Mouse (Mus musculus) embryonic facial prominence, embryonic 12.5 days (tissue): ENCODE measurements around the gene Cops9. TPM values are rescaled to one million over a fixed set of nuclear protein-coding genes. Genes with fewer than 3 reads are reported as not detected.

ENCODE experiments used
- ATAC-seq: fragments of 200-750 bp; cut with Nextera tagmentation; 2 replicates; pipeline ENCODE4 v1.8.0; 2017; ENCODE audit not compliant: insufficient number of reproducible peaks, insufficient read depth, low FRiP score, low TSS enrichment
- H3K27ac ChIP-seq: fragments of 300-500 bp; sonication (generic); 2 replicates; pipeline ENCODE4 v1.5.1; 2016; ENCODE audit warnings: mild to moderate bottlenecking
- H3K27me3 ChIP-seq: fragments of 300-500 bp; sonication (generic); 2 replicates; pipeline ENCODE4 v1.6.1; 2016; ENCODE audit warnings: mild to moderate bottlenecking, moderate library complexity
- H3K36me3 ChIP-seq: fragments of 300-500 bp; sonication (generic); 2 replicates; pipeline ENCODE4 v1.6.1; 2016; ENCODE audit warnings: mild to moderate bottlenecking
- H3K4me1 ChIP-seq: fragments of 300-500 bp; sonication (generic); 2 replicates; pipeline ENCODE4 v1.6.1; 2016
- H3K4me2 ChIP-seq: fragments of 300-500 bp; sonication (generic); replicated peaks from 2 replicates; pipeline ENCODE4 v1.6.1; 2016; ENCODE audit warnings: mild to moderate bottlenecking, moderate library complexity
- H3K4me3 ChIP-seq: fragments of 300-500 bp; sonication (generic); 2 replicates; pipeline ENCODE4 v1.5.1; 2016; ENCODE audit warnings: mild to moderate bottlenecking
- H3K9ac ChIP-seq: fragments of 300-500 bp; sonication (generic); 2 replicates; pipeline ENCODE4 v1.6.1; 2016; ENCODE audit warnings: mild to moderate bottlenecking, moderate library complexity
- H3K9me3 ChIP-seq: fragments of 300-500 bp; sonication (generic); 2 replicates; pipeline ENCODE4 v1.6.1; 2016; ENCODE audit warnings: mild to moderate bottlenecking, moderate library complexity
- WGBS: fragments of 180-500 bp; shearing (Covaris S2); methylation state at CpG from one replicate; pipeline ENCODE4 v1.1.7; 2016; 5-methylcytosine and 5-hydroxymethylcytosine counted together
- polyA plus RNA-seq: library from polyadenylated mRNA; unstranded; fragments of >200 nt; fragmentation: Nextera tagmentation; extraction: Ambion mirVana; gene quantifications from 2 replicates; pipeline ENCODE4 v1.2.1, GENCODE M21; 2016

Gene Cops9
- polyA plus RNA-seq, 1 experiment from 2014 or later: 340 TPM

DNA sequence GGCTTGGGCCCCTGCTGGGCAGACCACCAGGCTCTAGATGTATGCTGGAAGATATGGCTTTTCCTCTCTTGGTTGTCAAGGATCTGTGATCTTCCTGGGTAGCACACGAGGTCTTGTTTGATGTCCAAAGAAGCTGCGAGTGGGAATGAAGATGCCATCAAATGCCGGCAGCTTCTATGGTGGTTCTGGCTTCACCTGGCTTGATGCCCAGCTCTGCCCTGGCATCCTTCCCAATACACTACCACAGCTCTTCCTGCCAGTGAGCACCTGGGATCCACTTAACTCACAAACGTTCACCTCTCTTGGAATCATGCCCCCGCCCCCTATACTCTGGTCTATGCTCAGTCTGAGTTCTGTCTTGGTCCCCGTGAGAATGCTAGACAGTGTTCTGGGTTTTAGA lies 25.3 kb upstream of the Cops9 start:
- Histone ChIP-seq H3K4me3 (no peak overlapping the region), H3K9ac (no peak overlapping the region), H3K4me1 (no peaks in the 10 kb centered on the region), H3K9me3 (no peaks in the 10 kb centered on the region), H3K4me2 (no peak overlapping the region), H3K27ac (no peak overlapping the region), H3K27me3 (no peaks in the 10 kb centered on the region), H3K36me3 (no peaks in the 10 kb centered on the region)
- no peak for ATAC-seq
- 79% methylated on average over 6 of the region's 6 CpGs for whole genome bisulfite sequencing

DNA sequence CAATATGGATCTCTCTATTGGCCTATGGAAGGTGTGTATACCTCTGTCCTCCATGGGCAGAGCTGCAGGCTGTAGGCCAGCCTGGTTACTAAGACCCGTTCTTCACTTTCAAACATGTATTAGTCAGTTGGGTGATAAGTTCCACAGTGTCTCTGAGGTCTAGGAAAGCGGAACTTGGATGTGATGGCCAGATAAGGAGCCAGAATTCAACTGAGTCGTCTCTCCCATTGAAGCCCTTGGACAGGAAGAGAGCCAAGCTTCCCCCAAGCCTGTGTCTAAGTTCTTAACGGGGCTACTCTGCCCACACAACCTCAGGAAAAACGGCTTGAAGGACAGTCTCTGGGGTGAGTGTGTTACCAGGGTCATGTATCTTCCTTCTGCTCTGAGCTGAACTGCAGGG lies 17.6 kb upstream of the Cops9 start:
- Histone ChIP-seq H3K27me3 (no peaks in the 10 kb centered on the region), H3K36me3 (no peaks in the 10 kb centered on the region), H3K9ac (no peak overlapping the region), H3K4me3 (no peak overlapping the region), H3K9me3 (no peaks in the 10 kb centered on the region), H3K4me1 (no peaks in the 10 kb centered on the region), H3K4me2 (no peak overlapping the region), H3K27ac (no peak overlapping the region)
- 66% methylated on average over 5 of the region's 5 CpGs for whole genome bisulfite sequencing
- ATAC-seq: no peak

DNA sequence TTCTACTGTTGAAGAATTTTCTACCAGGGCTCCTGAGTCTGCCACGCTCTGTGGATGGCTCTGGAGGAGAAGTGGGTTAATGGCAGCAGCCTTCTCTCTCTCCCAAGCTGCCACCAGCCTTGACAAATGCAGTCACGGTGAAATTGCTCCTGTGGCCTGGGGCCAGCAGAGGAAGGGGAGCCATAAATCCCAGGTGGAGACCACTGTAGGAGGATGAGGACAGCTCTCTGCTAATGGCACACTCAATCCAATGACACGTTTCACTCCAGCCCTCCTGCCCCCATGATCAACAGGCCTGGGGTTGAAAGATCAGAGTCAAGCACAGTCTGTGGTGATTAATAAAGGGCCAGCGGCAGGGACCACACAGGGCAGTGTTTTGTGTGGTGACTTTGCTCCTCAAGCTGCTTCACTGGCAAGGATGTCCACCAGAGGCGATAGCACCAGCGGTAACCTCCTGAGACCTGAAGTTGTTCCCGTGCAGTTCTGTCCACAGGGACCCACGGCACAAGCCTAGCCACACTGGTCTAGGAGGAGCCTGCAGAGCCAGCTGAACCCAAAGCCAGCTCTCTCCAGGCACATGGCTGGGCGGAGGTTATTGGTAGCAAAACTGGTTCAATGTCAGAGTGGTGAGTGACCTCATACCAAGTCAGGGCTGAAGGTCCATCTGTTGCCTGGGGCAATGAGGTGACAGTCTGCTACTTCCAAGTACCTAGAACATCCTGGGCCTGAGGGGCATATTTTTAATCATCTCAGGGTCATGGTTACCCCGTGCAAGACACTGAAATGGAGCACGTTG lies 15.4 kb upstream of the Cops9 start:
- Histone ChIP-seq H3K27ac (no peak overlapping the region), H3K4me3 (no peak overlapping the region), H3K9me3 (no peaks in the 10 kb centered on the region), H3K9ac (no peak overlapping the region), H3K4me2 (no peak overlapping the region), H3K4me1 (no peaks in the 10 kb centered on the region), H3K36me3 (no peaks in the 10 kb centered on the region), H3K27me3 (no peaks in the 10 kb centered on the region)
- no peak for ATAC-seq
- 76% methylated on average over 11 of the region's 11 CpGs for WGBS

DNA sequence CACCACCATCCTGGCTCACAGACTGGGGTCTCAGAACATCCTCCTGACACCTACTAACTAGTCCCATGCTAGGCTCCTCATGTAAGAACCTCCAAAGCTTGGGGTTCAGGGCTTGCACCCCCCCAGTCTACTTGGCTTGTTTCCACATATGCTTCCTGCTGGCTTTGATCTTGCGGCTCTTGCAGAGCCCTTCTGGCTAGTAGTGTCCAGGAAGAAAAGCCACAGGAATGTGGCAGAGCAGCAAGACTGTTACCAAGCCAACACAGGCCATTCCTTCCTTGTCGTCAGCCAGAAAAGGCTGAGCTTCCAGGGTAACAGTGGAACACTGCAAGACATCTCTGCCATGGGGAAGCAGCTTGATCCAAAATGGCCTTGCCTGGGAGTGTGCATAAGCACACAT lies 12.9 kb upstream of the Cops9 start:
- H3K9ac ChIP-seq: no peak overlapping the region
- no peak overlapping the region for H3K4me2 ChIP-seq
- no peak for ATAC-seq
- no peak overlapping the region for H3K4me3 ChIP-seq
- H3K36me3 ChIP-seq: no peaks in the 10 kb centered on the region
- H3K27me3 ChIP-seq: no peaks in the 10 kb centered on the region
- no peaks in the 10 kb centered on the region for H3K9me3 ChIP-seq
- WGBS: 65% methylated on average over 2 of the region's 2 CpGs
- H3K27ac ChIP-seq: no peak overlapping the region
- no peaks in the 10 kb centered on the region for H3K4me1 ChIP-seq

DNA sequence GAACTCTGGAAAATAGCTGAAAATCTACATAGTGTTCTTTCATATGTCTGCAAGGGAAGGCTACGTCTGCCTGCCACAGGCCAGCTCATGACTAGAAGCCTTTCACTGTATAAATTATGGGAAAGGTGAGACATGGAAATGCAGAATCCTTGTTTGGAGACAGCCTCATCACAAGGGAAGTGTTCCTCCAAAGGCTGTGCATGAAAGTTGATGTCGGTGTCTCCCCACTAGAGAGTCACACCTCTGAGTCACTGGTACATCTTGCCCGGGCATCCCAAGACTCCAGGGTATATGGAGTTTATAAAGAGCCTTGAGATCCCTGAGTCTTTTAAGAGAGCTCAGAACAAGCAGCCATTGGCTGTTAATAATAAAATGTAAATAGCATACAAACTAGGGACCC lies 11.4 kb upstream of the Cops9 start:
- Histone ChIP-seq H3K9me3 (no peaks in the 10 kb centered on the region), H3K27me3 (no peaks in the 10 kb centered on the region), H3K4me1 (no peaks in the 10 kb centered on the region), H3K4me3 (no peak overlapping the region), H3K4me2 (no peak overlapping the region), H3K36me3 (no peaks in the 10 kb centered on the region), H3K27ac (no peak overlapping the region), H3K9ac (no peak overlapping the region)
- whole genome bisulfite sequencing: 83% methylated on average over 3 of the region's 3 CpGs
- ATAC-seq: no peak

DNA sequence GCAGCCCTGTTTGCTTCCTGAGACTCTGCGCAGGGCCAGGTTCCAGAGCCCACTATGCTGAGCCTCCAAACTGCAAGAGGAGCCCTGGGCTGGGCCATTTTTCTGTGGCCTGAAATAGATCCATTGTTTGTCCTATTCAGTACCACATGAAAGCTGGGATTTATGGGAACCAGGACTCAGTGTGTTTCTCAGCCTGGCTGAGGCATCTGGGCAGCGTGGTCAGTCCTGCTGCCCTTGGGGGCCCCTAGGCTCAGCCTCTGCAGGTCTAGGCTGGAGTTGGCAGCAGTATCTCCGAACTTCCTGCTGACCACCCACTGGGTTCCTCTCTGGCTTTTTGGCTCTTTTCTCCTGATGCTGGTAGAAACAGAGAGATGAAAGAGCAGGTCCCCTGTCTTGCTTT lies 9.7 kb upstream of the Cops9 start:
- H3K27ac ChIP-seq: no peak overlapping the region
- H3K27me3 ChIP-seq: no peaks in the 10 kb centered on the region
- H3K4me3 ChIP-seq: no peak overlapping the region
- H3K36me3 ChIP-seq: no peaks in the 10 kb centered on the region
- no peak overlapping the region for H3K4me2 ChIP-seq
- no peak for ATAC-seq
- H3K9me3 ChIP-seq: no peaks in the 10 kb centered on the region
- WGBS: 61% methylated on average over 3 of the region's 3 CpGs
- no peak overlapping the region for H3K9ac ChIP-seq
- H3K4me1 ChIP-seq: no peaks in the 10 kb centered on the region

DNA sequence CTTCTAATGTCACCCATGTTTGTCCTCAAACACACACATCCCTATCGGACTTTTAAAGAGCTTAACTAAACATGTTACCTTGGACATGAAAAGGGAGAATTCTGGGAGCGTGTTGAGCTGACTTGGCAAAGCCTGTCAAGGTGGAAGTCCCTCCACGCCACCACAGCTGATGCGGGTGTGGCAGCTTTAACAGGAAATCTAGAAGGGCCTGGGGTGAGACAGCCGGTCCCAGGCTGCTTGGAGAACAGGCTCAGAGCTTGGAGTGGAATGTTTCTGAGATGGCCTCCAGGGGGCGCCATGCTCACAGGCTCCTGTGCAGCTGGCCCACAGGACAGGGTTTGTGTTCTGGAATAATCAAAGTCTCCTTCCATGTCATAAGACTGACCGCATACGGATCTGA lies 6.9 kb upstream of the Cops9 start, which contains the start of gene Otos:
Gene Otos (minus strand): TSS at position 169 of the 400 bp plus-strand sequence.
- no peak within 1 kb of the TSS for H3K4me3 ChIP-seq
- no peaks in the 10 kb centered on the region for H3K4me1 ChIP-seq
- no peaks in the 10 kb centered on the region for H3K9me3 ChIP-seq
- no peak within 1 kb of the TSS for H3K9ac ChIP-seq
- no peak within 1 kb of the TSS for H3K27ac ChIP-seq
- 25% methylated on average over 8 of the region's 8 CpGs for WGBS
- no peak within 1 kb of the TSS for H3K4me2 ChIP-seq
- 0 out of 2 replicates have a peak, but pooled peaks cover 6% of the 10 kb centered on the region for H3K27me3 ChIP-seq
- ATAC-seq: peak; percentile 54; the same call in 1 of the 2 replicates
- H3K36me3 ChIP-seq: no peaks in the 10 kb centered on the region

DNA sequence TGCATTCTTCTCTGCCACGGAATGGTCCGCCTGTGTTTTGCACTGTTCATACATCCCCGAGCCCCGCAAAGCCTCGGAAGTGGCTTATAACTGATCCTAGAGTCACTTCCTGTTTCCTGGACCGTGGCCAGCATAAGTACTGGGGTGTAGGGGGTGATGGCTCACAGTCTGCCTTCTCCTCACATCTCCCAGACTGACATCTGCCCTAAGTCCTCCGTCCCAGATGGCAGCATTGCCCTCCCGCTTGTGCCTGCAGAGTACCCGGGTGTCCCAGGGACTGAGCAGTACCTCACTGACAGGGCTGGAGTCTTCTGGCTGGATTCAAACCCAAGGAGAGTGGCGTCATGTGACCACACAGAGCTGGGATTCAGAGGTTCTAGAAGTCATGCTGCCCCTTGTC lies 6.4 kb upstream of the Cops9 start:
- Histone ChIP-seq H3K9ac (no peak overlapping the region), H3K27ac (no peak overlapping the region), H3K4me2 (no peak overlapping the region), H3K4me1 (no peaks in the 10 kb centered on the region), H3K4me3 (no peak overlapping the region), H3K36me3 (no peaks in the 10 kb centered on the region), H3K9me3 (no peaks in the 10 kb centered on the region), H3K27me3 (0 out of 2 replicates have a peak, but pooled peaks cover 6% of the 10 kb centered on the region)
- 48% methylated on average over 10 of the region's 10 CpGs for WGBS
- ATAC-seq: no peak; the same call in 1 of the 2 replicates

DNA sequence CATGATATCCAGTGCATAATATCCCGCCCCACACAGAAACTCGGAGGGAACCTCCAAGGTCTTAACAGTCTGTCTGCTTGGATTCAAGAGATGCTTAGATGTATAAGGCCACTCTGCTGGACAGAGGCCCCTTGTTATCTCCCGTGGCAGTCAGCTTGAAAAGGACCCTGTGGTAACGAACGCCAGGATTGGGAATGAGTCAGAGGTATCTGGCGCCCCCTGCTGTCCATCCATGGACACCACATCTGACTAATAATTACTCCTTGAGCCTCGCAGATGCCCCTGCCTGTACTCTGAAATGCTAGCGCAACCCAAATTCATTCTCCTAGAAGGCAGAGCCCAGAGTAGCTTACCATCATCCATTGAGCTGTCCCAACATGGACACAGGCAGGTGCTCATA lies 6.0 kb upstream of the Cops9 start:
- no peaks in the 10 kb centered on the region for H3K9me3 ChIP-seq
- no peak overlapping the region for H3K4me3 ChIP-seq
- H3K4me2 ChIP-seq: no peak overlapping the region
- H3K36me3 ChIP-seq: no peaks in the 10 kb centered on the region
- H3K27ac ChIP-seq: no peak overlapping the region
- H3K27me3 ChIP-seq: 0 out of 2 replicates have a peak, but pooled peaks cover 6% of the 10 kb centered on the region
- no peak overlapping the region for H3K9ac ChIP-seq
- 8% methylated on average over 8 of the region's 8 CpGs for WGBS
- H3K4me1 ChIP-seq: no peaks in the 10 kb centered on the region
- ATAC-seq: no peak

DNA sequence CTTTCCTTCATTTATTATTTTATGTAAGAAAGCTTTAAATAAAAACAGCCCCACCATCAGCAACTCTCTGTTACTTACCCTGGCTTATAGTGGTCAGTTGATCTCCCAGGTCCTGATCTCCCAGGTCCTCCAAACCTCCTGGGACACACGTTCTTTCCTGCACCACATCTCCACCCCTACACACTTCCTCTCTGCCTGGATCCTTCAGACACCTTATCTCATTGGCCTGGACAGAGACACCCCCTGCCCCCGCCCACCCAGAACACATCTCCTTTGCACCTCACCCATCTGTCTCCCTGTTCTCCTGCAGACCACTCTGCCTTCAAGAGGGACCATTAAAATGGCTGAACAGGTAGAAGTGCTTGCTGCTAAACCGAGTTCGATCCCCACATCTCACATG lies 5.2 kb upstream of the Cops9 start:
- 73% methylated on average over 4 of the region's 4 CpGs for WGBS
- Histone ChIP-seq H3K9ac (no peak overlapping the region), H3K36me3 (no peaks in the 10 kb centered on the region), H3K4me3 (no peak overlapping the region), H3K27me3 (0 out of 2 replicates have a peak, but pooled peaks cover 6% of the 10 kb centered on the region), H3K27ac (no peak overlapping the region), H3K4me1 (0 out of 2 replicates have a peak, but pooled peaks cover 3% of the 10 kb centered on the region), H3K4me2 (no peak overlapping the region), H3K9me3 (no peaks in the 10 kb centered on the region)
- no peak for ATAC-seq

DNA sequence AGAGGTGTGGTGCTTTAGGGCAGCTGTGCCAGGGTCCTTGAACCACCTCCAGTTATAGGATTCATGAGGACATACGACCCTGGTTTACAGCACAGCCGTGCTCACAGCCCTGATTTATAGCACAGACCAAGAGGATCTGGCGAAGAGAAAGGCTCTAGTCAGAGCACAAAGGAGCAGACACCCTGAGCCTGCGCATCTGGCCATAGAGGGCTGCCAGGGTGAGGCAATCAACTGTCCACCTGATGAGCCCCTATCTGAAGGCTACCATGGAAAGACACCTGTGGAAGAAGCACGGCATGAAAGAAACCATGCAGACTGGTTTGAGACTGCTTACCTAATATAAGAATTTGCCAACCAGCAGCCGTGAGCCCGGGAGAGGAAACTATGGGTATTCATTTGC lies 4.8 kb upstream of the Cops9 start:
- H3K4me2 ChIP-seq: no peak overlapping the region
- no peaks in the 10 kb centered on the region for H3K9me3 ChIP-seq
- H3K9ac ChIP-seq: no peak overlapping the region
- H3K27ac ChIP-seq: no peak overlapping the region
- H3K36me3 ChIP-seq: no peaks in the 10 kb centered on the region
- 79% methylated on average over 7 of the region's 7 CpGs for WGBS
- no peak for ATAC-seq
- H3K27me3 ChIP-seq: 0 out of 2 replicates have a peak, but pooled peaks cover 6% of the 10 kb centered on the region
- no peak overlapping the region for H3K4me3 ChIP-seq
- H3K4me1 ChIP-seq: 0 out of 2 replicates have a peak, but pooled peaks cover 3% of the 10 kb centered on the region

DNA sequence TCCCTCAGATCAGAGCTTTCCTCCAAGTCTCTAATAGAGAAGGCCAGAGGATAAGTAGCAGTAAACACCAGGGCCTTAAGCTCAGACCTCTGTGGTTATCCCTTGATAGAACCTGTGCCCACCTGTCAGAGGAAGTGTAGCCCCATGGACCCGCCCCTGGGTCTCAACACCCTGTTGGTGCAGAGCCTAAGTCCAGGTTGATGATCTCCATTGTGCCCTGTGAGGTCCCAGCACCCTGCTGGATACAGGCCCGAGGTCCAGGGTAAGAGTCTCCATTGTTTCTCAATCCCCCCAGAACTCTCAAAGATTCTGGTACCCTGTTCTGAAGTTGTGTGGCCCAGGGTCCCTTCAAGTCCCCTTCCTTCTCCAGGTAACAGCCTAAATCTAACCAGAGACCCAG lies 4.3 kb upstream of the Cops9 start:
- H3K36me3 ChIP-seq: no peaks in the 10 kb centered on the region
- H3K27ac ChIP-seq: no peak overlapping the region
- H3K4me3 ChIP-seq: no peak overlapping the region
- no peaks in the 10 kb centered on the region for H3K9me3 ChIP-seq
- no peak overlapping the region for H3K9ac ChIP-seq
- H3K27me3 ChIP-seq: 0 out of 2 replicates have a peak, but pooled peaks cover 6% of the 10 kb centered on the region
- peaks cover 5% of the 10 kb centered on the region for H3K4me1 ChIP-seq
- WGBS: 62% methylated on average over 2 of the region's 2 CpGs
- no peak overlapping the region for H3K4me2 ChIP-seq
- ATAC-seq: no peak
